Mouse (Mus musculus) midbrain, postnatal 0 days (tissue): ENCODE data around the gene Dcaf7. TPM values are rescaled to one million over a fixed set of nuclear protein-coding genes. Genes with fewer than 3 reads are reported as not detected.
A peak's percentile ranks its signal among the peaks of the same experiment; 100 is the strongest.

ENCODE experiments used
- ATAC-seq: fragments of 200-750 bp; cut with Nextera tagmentation; 2 replicates; pipeline ENCODE4 v1.8.0; 2017; ENCODE audit warnings: moderate number of reproducible peaks, mild to moderate bottlenecking, moderate TSS enrichment, moderate library complexity; ENCODE audit not compliant: low FRiP score
- DNase-seq: peaks from one replicate; pipeline ENCODE4 v3.0.0-alpha.2; 2015; ENCODE audit warnings: low spot score
- H3K27ac ChIP-seq: fragments of 300-500 bp; sonication (generic); 2 replicates; pipeline ENCODE4 v1.5.1; 2014; ENCODE audit warnings: low read depth, mild to moderate bottlenecking, low read length, mixed read lengths
- H3K27me3 ChIP-seq: fragments of 300-500 bp; sonication (generic); 2 replicates; pipeline ENCODE4 v1.6.1; 2014; ENCODE audit warnings: low read length, control low read depth, mixed read lengths; ENCODE audit not compliant: insufficient read depth
- H3K36me3 ChIP-seq: fragments of 300-500 bp; sonication (generic); 2 replicates; pipeline ENCODE4 v1.6.1; 2014; ENCODE audit warnings: low read length, control low read depth, mixed read lengths; ENCODE audit not compliant: insufficient read depth
- H3K4me1 ChIP-seq: fragments of 300-500 bp; sonication (generic); 2 replicates; pipeline ENCODE4 v1.6.1; 2014; ENCODE audit warnings: mild to moderate bottlenecking, control low read depth, antibody characterized with exemption, low read length, mixed read lengths; ENCODE audit not compliant: insufficient read depth
- H3K4me2 ChIP-seq: fragments of 300-500 bp; sonication (generic); 2 replicates; pipeline ENCODE4 v1.6.1; 2014; ENCODE audit warnings: low read depth, mild to moderate bottlenecking, low read length, mixed read lengths; ENCODE audit not compliant: poor library complexity, severe bottlenecking
- H3K4me3 ChIP-seq: fragments of 300-500 bp; sonication (generic); 2 replicates; pipeline ENCODE4 v1.5.1; 2014; ENCODE audit warnings: low read depth, mild to moderate bottlenecking, low read length, moderate library complexity
- H3K9ac ChIP-seq: fragments of 300-500 bp; sonication (generic); replicated peaks from 2 replicates; pipeline ENCODE4 v1.6.1; 2014; ENCODE audit warnings: mild to moderate bottlenecking, low read length, moderate library complexity, mixed read lengths; ENCODE audit not compliant: poor library complexity, severe bottlenecking
- H3K9me3 ChIP-seq: fragments of 300-500 bp; sonication (generic); 2 replicates; pipeline ENCODE4 v1.6.1; 2016; ENCODE audit warnings: low read length, control low read depth
- CTCF ChIP-seq: IDR thresholded peaks from 2 replicates; pipeline ENCODE4 v1.5.1; 2016; ENCODE audit warnings: antibody characterized with exemption, mild to moderate bottlenecking
- WGBS: fragments of 180-500 bp; shearing (Covaris S2); extraction: QIAGEN DNeasy Blood & Tissue Kit; methylation state at CpG from one replicate; pipeline ENCODE4 v1.1.7; 2014; 5-methylcytosine and 5-hydroxymethylcytosine counted together
- polyA plus RNA-seq: library from polyadenylated mRNA; unstranded; fragments of >200 nt; fragmentation: Nextera tagmentation; extraction: Ambion mirVana; gene quantifications from 2 replicates; pipeline ENCODE4 v1.2.1, GENCODE M21; 2015
- total RNA-seq: library from RNA; depleted of rRNA; stranded (reverse); fragments of >200 nt; gene quantifications from 2 replicates; pipeline ENCODE4 v1.2.3, GENCODE M21; 2014

Gene Dcaf7
- total and polyA plus RNA-seq, 2 experiments from 2014 or later: 170 to 313 TPM

GRCm38 (mm10) chr11:106001718-106002117 is 35.0 kb upstream of the Dcaf7 start:
- Histone ChIP-seq H3K36me3 (no peaks in the 10 kb centered on the region), H3K4me2 (no peak overlapping the region), H3K27me3 (no peaks in the 10 kb centered on the region), H3K27ac (no peak overlapping the region), H3K9ac (no peak overlapping the region), H3K4me1 (no peaks in the 10 kb centered on the region), H3K9me3 (no peaks in the 10 kb centered on the region), H3K4me3 (no peak overlapping the region)
- ATAC-seq (no peak), DNase-seq (peak; percentile 51)
- WGBS: 44% methylated on average over 4 of the region's 4 CpGs
- TF ChIP-seq CTCF: peak; percentile 72

GRCm38 (mm10) chr11:106004576-106004975 is 32.1 kb upstream of the Dcaf7 start:
- H3K27ac ChIP-seq: no peak overlapping the region
- ATAC-seq (no peak), DNase-seq (no peak)
- no peaks in the 10 kb centered on the region for H3K36me3 ChIP-seq
- TF ChIP-seq CTCF: no peak
- no peaks in the 10 kb centered on the region for H3K4me1 ChIP-seq
- H3K27me3 ChIP-seq: peaks cover 8% of the 10 kb centered on the region
- no peak overlapping the region for H3K4me2 ChIP-seq
- 95% methylated on average over 1 of the region's 1 CpGs for WGBS
- no peak overlapping the region for H3K4me3 ChIP-seq
- no peak overlapping the region for H3K9ac ChIP-seq
- no peaks in the 10 kb centered on the region for H3K9me3 ChIP-seq

GRCm38 (mm10) chr11:106005970-106006369 is 30.7 kb upstream of the Dcaf7 start:
- no peaks in the 10 kb centered on the region for H3K9me3 ChIP-seq
- H3K4me3 ChIP-seq: no peak overlapping the region
- H3K27ac ChIP-seq: no peak overlapping the region
- DNase-seq: no peak
- H3K9ac ChIP-seq: no peak overlapping the region
- no peak overlapping the region for H3K4me2 ChIP-seq
- TF ChIP-seq CTCF: no peak
- no peaks in the 10 kb centered on the region for H3K36me3 ChIP-seq
- H3K27me3 ChIP-seq: peaks cover 8% of the 10 kb centered on the region
- WGBS: 37% methylated on average over 5 of the region's 5 CpGs
- no peaks in the 10 kb centered on the region for H3K4me1 ChIP-seq
- no peak for ATAC-seq

GRCm38 (mm10) chr11:106007821-106008220 is 28.9 kb upstream of the Dcaf7 start, which contains the start of gene Kcnh6:
Gene Kcnh6, plus strand, starts transcription at chr11:106008124.
- Histone ChIP-seq H3K27me3 (peaks cover 8% of the 10 kb centered on the region), H3K4me3 (peak within 1 kb of the TSS; percentile 15; the same call in 1 of the 2 replicates), H3K9ac (peak within 1 kb of the TSS; percentile 36; the same call in 1 of the 2 replicates), H3K4me2 (peak within 1 kb of the TSS; percentile 55), H3K4me1 (no peaks in the 10 kb centered on the region), H3K9me3 (no peaks in the 10 kb centered on the region), H3K36me3 (no peaks in the 10 kb centered on the region), H3K27ac (no peak within 1 kb of the TSS)
- 1% methylated on average over 25 of the region's 25 CpGs for WGBS
- DNase-seq (peak; percentile 20), ATAC-seq (0 out of 2 replicates have a peak, but pooled peaks have one; percentile 38)
- TF ChIP-seq CTCF: no peak

- no peak for TF ChIP-seq CTCF
- Histone ChIP-seq H3K4me2 (no peak overlapping the region), H3K27ac (no peak overlapping the region), H3K36me3 (no peaks in the 10 kb centered on the region), H3K9me3 (no peaks in the 10 kb centered on the region), H3K4me1 (no peaks in the 10 kb centered on the region), H3K4me3 (no peak overlapping the region), H3K9ac (no peak overlapping the region), H3K27me3 (peaks cover 8% of the 10 kb centered on the region)
- no peak for DNase-seq
- 44% methylated on average over 7 of the region's 7 CpGs for WGBS
- ATAC-seq: no peak
These were observed 24.0 kb upstream of the Dcaf7 start for GRCm38 (mm10) chr11:106012711-106013110.

- Histone ChIP-seq H3K9ac (no peak overlapping the region), H3K4me3 (no peak overlapping the region)
- 65% methylated on average over 11 of the region's 11 CpGs for WGBS
These were observed 23.0 kb upstream of the Dcaf7 start for GRCm38 (mm10) chr11:106013556-106014225.

More at GRCm38 (mm10) chr11:106013556-106014225, 23.0 kb upstream of the Dcaf7 start:
- Histone ChIP-seq H3K27me3 (peaks cover 8% of the 10 kb centered on the region; the same call in 1 of the 2 replicates), H3K36me3 (no peaks in the 10 kb centered on the region), H3K4me1 (no peaks in the 10 kb centered on the region), H3K27ac (no peak overlapping the region), H3K9me3 (no peaks in the 10 kb centered on the region), H3K4me2 (no peak overlapping the region)
- DNase-seq: peak; percentile 90
- ATAC-seq: no peak
- no peak for TF ChIP-seq CTCF
